Mouse (Mus musculus) kidney, postnatal 10 days (tissue): ENCODE measurements around the gene Pllp.

ENCODE experiments used
- DNase-seq: peaks from one replicate; pipeline ENCODE4 v3.0.0; 2021; ENCODE audit warnings: mixed read lengths

Pllp gene

GRCm38 (mm10) chr8:94646165-94646564 is 49.9 kb downstream of the Pllp start:
- no peak for DNase-seq

- DNase-seq = no peak
Observed at GRCm38 (mm10) chr8:94645202-94645601, 50.9 kb downstream of the Pllp start.

DNA sequence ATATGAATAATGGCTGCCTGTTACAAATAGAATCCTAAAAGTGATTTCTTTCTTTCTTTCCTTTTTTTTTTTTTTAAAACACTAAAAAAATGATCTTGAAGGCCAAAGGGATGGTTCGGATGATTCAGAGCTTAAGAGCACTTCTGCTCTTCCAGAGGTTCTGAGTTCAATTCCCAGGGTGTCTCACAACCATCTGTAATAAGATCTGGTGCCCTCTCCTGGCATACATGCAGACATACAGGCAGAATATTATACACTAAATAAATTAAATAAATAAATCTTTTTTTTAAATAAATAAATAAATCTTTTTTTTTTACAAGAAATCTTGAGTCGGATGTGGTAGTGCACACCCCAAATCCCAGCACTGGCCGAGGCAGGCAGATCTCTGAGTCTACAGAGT is 54.1 kb downstream of the Pllp start:
- no peak for DNase-seq

DNA sequence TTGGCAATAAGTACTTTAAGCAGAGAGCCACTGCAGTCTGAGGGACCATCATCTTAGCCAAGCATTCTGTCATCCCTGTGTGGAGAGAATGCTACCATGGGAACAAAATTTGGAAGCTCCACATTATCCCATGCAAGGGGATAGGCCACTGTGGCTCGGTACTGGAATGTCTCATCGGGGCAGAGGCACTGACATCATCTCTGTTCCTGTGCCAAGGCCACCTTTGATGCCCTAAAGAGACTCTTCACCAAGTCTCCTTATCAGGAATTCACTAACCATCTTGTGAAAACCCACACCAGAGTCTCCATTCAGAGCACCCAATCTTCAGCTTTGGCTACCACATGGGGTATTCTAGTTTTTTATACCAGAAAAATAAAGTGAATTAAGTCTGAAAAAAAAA is 54.9 kb downstream of the Pllp start:
- DNase-seq = no peak

DNA sequence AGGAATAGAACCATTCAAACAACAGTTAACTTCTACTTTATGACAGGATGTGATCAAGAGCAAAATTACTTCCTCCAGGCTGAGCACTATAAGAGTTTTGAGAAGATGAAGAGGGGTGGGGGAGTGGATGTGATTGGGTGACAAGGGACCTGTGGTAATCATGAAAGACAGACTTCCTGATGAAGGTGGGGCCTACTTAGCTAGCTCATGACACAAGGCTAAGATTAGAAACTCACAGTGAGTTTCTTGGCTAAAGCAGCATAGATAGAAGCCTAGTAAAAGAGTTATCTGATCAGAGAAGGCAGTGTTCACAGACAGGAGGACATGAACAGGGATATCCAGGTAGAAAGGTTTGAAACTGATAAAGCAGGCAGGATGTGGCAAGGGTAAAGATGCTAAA is 61.9 kb downstream of the Pllp start:
- DNase-seq = no peak

- DNase-seq = no peak
Observed at GRCm38 (mm10) chr8:94633564-94634194, 62.4 kb downstream of the Pllp start.
